In genomic region chr12:94544706-94545105, GRCm38 (mm10) we compare ENCODE assay signal across 21 mouse cellular contexts.
"Had no signal": no experiment of that assay in that cellular context is flagged by ENCODE, and none has a peak within 500 bp of the region (broad histone marks: within the 10 kb centered on the region; RNA-seq: fewer than 3 reads in every experiment).

No protein-coding gene starts in this region.

- H3K36me3 ChIP-seq: intestine, embryonic 15.5 days; limb, embryonic 12.5 days; limb, embryonic 15.5 days; midbrain, embryonic 12.5 days; midbrain, embryonic 15.5 days; neural tube, embryonic 12.5 days; neural tube, embryonic 15.5 days had no signal

- H3K27me3 ChIP-seq: intestine, embryonic 15.5 days; limb, embryonic 12.5 days; limb, embryonic 15.5 days; midbrain, embryonic 12.5 days; midbrain, embryonic 15.5 days; neural tube, embryonic 12.5 days; neural tube, embryonic 15.5 days had no signal

- H3K4me1 ChIP-seq: intestine, embryonic 15.5 days; limb, embryonic 12.5 days; limb, embryonic 15.5 days; midbrain, embryonic 12.5 days; midbrain, embryonic 15.5 days; neural tube, embryonic 12.5 days; neural tube, embryonic 15.5 days had no signal

- H3K27ac ChIP-seq: intestine, embryonic 15.5 days; limb, embryonic 12.5 days; limb, embryonic 15.5 days; liver, embryonic 14.5 days; macrophage; midbrain, embryonic 12.5 days; midbrain, embryonic 15.5 days; neural tube, embryonic 12.5 days; neural tube, embryonic 15.5 days; stomach, postnatal 0 days had no signal

- H3K4me2 ChIP-seq: intestine, embryonic 15.5 days; limb, embryonic 12.5 days; limb, embryonic 15.5 days; liver, embryonic 11.5 days; lung, embryonic 14.5 days; midbrain, embryonic 12.5 days; midbrain, embryonic 15.5 days; neural tube, embryonic 12.5 days; neural tube, embryonic 15.5 days had no signal

- ATAC-seq: intestine, embryonic 15.5 days; liver, postnatal 0 days; lung, postnatal 0 days; midbrain, embryonic 15.5 days had no signal

- H3K4me3 ChIP-seq: intestine, embryonic 15.5 days; limb, embryonic 12.5 days; limb, embryonic 15.5 days; midbrain, embryonic 12.5 days; midbrain, embryonic 15.5 days; neural tube, embryonic 12.5 days; neural tube, embryonic 15.5 days had no signal

- H3K9me3 ChIP-seq: intestine, embryonic 15.5 days; limb, embryonic 12.5 days; limb, embryonic 15.5 days; midbrain, embryonic 12.5 days; midbrain, embryonic 15.5 days; neural tube, embryonic 12.5 days; neural tube, embryonic 15.5 days had no signal

- DNase-seq: kidney, adult 8-10 months; kidney, postnatal 4 days; left cerebral cortex, postnatal 4 days; liver, postnatal 0 days; lung, embryonic 14.5 days; right cerebral cortex, postnatal 4 days; thymus, adult 2 months; thymus, postnatal 14 days; thymus, postnatal 4 days had no signal

- H3K9ac ChIP-seq: intestine, embryonic 15.5 days; limb, embryonic 12.5 days; limb, embryonic 15.5 days; liver, embryonic 14.5 days; liver, postnatal 0 days; lung, embryonic 14.5 days; midbrain, embryonic 12.5 days; midbrain, embryonic 15.5 days; neural tube, embryonic 12.5 days; neural tube, embryonic 15.5 days had no signal
